Mouse (Mus musculus): ENCODE results near the gene Bcas3.

Bcas3 gene

DNA sequence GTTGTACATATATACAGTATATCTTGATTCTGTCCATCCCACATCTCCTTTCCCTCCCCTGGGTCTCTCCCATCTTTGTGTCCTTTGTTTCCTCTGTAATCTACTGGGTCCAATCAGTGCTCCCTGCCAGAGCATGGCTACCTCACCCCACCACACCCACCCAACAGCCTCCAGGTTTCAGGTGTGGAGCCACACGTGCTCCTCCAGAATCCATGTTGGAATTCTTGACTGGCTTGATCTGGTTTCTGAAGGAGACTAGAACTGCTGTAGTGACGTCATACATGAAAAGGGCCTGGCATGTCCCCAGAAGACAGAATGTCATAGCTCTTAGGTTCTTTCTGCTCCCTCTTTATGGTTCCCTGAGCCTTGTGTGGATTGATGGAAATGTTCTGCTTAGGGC, 395.9 kb downstream of the Bcas3 start:
- in situ Hi-C loops (cut with MboI, MseI), result no loop called here

DNA sequence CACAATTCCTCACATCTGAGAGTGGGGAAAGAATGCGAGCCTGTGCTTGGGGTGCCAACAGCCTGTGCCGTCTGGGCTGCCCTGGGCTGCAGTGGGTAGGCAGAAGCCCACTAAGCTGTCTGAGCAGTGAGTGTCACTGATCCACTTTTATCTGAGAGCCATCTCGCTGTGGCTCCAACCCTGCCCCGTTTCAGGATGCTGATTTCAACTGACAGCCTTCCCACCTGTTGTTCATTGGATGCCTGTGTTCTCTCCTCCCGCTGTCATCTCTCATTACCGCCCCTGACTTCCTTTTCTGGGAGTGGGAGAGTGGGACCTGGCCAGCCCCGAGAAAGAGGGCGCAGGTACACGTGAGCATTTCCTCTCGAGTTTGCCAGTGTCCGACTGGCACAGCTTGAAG, 398.2 kb downstream of the Bcas3 start:
- in situ Hi-C loops (cut with MboI, MseI), result no loop called here

DNA sequence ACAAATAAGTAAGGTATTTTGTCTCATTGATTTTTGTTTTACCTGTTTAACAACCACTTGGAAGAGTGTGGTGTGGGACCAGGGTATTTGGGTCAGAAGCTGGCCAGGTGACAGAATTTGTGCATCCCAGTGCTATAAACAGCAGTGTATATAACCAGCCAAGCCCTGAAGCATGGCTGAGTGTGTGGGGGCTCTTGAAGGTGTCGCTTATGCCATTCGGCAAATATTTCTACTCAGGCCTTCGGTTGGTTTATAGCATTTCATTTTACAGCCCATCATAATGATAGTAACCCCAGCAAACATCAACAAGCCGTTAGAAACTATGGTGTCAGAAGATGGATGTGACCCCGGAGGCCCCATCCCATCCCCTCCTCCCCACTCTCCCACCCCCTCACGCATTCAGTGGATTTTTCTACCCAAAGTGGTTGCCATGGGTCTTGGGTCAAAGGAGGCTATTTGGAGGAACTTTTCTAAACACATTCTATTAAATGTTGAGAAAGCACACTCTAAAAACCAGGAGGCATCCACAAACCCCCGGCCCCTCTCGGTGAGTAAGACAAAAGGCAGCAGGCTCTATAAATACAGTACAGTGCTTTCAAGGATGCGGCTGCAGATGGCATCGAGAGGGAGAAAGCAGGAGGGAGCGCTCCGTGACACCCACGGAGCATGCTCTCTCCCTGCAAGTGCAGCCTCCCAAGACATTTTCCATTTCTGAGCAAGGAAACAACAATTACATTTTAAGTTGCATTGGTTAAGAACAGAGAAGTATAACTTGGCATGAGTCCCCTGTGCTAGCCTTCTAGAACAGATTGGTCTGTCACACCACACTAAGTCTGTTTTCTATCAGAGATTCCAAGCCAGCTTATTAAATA, 401.9 kb downstream of the Bcas3 start:
- in situ Hi-C loops (cut with MboI, MseI), result no loop called here

DNA sequence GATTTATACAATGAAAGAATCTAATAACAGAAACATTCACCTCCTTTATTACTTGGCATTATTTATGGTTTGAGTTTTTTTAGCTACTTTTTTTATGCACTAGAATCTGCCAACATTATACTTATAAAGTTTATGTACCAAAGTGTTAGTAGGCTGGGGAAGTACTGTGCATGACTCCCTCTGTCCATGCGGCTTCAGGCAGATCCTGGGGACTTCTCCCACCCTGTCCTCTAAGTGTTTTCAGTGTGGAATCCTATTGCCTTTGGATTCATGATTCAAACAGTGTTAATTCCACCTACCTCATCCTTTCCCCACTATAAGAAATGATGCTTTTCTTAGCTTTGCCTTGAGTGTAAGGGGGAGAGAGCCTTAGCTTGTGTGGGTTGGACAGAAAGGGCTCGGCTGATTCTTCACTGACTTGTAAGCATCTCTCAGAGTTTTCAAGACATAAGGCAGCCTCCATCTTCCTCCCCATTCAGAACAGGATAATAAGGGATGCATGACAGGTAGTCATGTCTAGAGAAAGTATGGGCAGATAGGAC, 402.6 kb downstream of the Bcas3 start:
- in situ Hi-C loops (cut with MboI, MseI), result no loop called here

DNA sequence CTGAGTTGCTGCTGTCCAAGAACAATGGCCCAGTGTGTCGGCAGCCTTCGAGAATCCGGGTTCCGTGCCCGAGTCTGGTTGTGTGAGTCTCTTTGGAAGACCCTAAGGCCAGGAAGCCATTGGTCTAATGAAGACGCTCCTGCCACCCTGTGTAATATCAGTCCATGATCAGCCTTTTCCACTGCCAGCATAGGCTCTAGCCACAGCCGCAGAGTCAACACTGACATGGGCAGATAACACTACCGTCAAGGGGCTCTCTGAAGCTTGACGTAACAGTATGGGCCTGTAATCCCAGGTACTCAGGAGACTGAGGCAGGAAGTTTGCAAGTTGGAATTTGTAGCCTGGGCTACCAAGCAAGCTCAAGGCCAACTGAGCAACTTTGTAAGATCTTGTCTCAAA, 405.9 kb downstream of the Bcas3 start:
- in situ Hi-C loops (cut with MboI, MseI), result no loop called here

DNA sequence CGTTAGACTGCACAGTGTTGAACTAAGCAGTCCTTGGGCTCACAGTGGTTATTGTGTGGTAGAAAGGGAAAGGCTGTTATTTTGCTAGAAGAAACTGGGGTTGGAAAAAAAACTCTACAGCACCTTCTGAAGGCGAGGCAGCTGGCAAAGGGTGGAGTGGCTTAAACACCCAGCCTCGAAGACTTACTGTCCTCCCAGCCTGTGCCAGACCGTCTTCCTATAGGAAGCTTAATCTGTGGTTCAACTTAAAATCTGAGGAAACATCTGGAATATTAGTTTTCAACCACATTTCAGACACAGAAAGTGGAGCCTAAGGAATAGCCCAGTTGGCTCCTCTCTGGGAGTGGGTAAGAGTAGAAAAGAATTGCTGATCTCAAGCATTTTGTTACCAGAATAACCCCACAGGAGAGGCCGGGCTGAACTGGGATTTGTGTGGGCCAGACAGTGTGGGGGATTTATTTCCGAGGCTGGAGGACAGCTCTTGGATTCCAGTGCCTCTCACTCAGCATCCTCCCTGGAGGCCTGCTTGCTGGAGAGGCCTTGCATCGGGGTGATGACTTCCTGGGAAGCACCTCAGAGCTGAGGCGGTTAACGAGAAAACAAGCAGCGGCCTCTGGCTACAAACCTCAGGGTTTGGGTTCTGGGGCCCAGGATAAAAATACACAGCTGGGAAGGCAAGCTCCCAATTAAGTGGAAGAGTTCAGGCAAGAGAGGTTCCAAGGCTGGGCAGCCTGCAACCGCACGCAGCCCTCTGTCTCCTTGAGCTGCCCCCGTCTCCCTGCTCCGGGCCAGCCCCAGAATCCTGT, 406.9 kb downstream of the Bcas3 start:
- in situ Hi-C loops (cut with MboI, MseI), result no loop called here

DNA sequence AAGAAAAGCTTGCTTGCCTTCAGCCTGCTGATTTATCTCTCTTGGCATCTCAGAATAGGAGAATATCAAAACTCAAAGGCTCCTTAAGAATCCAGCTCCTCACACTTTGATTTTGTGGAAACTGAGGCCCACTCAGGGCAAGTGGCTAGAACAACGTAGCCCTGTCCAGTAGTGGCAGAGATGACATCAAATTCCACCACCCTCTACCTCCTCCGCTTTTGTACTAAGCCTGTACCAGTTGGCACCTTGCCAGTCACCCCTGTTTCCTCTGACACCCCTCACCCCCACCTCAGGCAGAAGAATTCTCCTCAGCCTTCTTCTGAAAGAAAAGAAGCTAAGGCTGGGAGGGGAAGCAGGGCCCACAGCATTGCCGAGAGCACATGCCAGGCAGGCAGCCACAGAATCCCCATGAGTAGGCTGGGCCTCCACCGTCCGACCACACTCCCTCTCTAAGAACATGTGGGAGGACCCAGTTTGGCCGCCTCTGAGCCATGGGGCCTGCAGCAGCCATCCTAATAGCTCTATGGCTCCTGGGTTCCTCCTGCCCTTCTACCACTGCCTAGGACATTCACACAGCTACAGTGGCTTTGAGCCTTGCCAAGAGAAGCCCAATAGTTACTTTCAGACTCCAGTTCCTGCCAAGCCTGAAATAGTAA, 407.6 kb downstream of the Bcas3 start:
- in situ Hi-C loops (cut with MboI, MseI), result no loop called here

DNA sequence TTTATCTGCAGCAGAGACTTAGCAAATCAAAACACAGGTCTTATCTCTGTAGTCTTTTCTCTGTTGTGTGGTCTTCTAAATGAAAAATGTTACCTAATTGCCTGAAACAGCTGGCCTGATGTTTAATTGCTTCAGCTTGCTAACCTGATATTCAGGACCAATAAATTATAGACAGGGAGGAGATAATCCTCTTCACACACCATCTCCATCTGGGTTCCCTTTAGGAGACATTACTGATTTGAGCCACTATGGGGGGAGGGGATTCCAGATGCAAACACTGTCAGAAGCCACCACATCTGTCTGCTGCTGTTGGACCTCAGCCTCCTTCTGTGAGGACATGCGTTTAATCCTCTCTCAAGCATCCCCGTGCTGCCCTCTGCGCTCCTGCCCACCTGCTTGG, 408.2 kb downstream of the Bcas3 start:
- in situ Hi-C loops (cut with MboI, MseI), result no loop called here

DNA sequence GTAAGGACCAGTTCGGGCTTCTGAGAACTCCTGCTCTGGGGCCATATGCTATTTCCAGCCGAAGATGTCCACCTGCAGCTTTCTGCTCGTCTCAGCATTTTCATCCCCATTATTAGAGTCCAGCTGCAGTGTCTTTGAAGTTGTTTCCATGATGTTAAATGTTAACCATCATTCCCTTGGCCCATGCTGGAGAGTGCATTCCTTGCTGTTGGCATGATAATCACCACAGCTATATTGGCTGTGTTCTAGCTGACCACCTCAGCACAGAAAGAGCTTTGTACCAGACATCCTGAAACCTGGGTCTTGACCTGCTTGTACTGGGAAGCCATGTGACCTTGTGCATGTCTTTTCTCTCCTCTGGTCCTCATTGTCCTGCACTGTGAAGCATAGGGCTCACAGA, 410.7 kb downstream of the Bcas3 start:
- in situ Hi-C loops (cut with MboI, MseI), result no loop called here

DNA sequence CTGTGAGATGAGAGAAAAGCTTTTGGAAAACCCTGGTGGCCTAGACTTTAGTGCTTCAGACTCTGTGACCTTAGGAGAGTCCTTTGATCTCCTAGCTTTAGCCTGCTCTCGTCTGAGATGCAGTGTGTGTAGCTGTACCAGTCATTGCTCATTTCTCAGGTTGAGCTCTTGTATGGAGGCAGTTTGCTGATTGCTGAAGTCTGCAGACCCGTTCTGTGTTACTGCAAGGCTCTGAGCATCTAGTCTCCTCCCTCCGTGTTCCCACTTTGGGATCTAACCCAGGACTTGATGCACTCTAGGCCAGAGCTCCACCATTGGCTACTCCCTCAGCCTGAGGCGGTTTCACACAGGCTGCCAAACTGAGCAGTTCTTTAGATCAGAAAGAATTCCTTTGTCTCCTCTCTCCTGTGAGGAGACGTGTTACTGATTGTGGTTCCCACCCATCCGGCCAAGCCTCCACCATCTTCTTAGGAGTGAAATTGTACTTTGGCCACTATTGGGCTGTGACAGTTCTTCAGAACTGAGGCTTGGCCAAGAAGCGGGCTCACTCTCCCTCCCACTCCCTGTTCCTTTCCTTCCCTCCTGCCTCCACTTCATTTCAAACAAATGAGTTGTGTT, 413.2 kb downstream of the Bcas3 start:
- in situ Hi-C loops (cut with MboI, MseI), result loop anchor here (5.0 kb wide), 1 partner anchor 106 kb away; no protein-coding TSS in a partner anchor

DNA sequence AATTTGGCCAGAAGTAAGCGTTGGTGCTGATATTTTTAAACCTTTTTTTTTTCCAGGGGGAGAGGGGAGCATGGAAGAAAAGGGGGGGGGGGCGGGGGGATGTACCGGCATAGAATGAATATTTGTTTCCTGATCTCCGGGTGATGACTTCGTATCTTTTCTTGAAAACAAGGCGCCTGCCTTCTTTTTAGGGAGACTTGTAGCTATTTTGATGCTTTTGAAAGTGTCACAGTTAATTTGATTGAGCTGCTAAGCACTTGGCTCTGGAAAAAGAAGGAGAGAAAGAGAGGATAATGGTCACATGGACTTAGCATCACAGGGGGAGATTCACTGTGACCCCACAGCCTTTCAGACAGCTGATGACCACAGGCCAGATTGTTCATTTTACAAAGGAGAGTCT, 413.8 kb downstream of the Bcas3 start:
- in situ Hi-C loops (cut with MboI, MseI), result loop anchor here (5.0 kb wide), 1 partner anchor 105 kb away; no protein-coding TSS in a partner anchor

DNA sequence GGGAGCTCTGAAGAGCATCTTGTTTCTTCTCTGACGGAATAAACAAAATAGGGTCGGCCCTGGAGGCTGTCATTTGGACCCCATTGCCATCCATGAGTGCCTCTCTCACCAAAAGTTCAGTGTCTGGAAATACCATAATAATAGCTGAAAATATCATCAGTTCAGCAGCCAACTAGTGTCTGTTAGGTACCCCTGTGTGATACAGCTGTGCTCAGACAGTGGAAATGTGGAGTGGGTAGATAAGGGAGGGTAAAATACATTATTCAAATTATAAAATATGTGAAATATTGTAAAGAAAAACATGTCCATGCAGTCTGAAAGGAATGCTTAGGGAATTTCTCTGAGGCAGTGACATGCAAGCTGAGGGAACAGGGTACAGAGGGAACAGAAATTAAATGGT, 416.8 kb downstream of the Bcas3 start:
- in situ Hi-C loops (cut with MboI, MseI), result loop anchor here (5.0 kb wide), 1 partner anchor 103 kb away; no protein-coding TSS in a partner anchor

DNA sequence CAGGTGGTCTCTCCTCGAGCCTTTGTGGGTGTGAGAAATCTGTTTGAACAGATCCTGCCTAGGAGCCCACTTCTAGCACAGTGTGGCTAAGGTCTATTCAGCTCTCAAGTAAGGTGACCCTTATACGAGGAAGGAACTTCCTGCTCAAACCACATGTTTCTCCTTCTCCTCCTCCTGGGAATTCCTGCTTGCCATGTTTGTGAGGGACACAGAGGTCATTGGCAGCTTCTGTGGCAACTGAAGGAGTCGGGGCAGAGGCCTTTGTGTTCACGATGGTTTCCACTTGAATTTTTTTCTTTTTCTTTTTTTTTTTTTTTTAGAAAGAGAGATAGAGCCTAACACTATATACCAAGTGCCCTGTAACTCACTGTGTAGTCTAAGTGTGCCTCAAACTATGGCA, 420.4 kb downstream of the Bcas3 start:
- in situ Hi-C loops (cut with MboI, MseI), result no loop called here

DNA sequence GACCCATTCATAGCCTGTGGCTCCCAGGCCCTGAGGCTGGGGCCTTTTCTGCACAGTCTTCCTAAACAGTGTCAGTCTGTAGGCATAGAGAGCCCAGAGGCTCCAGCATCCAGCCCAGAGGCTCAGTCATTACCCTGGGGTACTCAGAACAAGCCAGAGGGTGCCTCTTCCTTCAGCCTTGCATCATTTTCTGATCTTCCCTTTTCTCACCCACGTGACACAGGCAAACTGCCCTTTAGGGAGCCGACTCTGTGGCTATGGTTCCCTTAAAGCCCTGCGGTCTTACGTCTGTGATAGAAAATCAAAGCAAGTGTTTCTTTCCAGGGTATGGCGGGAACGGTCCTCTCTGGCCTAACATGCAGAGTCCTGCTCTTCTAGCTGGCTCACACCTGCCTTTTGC, 421.7 kb downstream of the Bcas3 start:
- in situ Hi-C loops (cut with MboI, MseI), result no loop called here

DNA sequence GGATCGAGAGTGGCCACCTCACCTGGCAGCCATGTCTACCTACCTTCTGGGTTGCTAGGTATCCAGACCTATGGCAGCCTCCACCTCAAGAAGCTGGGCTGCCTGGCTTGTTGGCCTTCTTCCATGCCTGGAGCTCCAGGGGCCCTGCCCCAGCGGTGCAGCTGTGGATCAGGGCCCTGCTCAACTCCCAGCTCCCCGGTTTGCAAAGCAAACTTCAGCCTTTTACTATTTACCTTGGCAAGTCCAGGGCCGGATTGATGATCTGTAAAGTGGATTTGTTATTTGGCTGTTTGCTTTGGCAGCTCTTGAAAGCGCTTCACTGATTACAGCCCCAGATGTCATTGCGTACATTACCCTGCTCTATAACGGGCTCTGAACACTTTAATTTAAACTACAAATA, 422.5 kb downstream of the Bcas3 start:
- in situ Hi-C loops (cut with MboI, MseI), result no loop called here

DNA sequence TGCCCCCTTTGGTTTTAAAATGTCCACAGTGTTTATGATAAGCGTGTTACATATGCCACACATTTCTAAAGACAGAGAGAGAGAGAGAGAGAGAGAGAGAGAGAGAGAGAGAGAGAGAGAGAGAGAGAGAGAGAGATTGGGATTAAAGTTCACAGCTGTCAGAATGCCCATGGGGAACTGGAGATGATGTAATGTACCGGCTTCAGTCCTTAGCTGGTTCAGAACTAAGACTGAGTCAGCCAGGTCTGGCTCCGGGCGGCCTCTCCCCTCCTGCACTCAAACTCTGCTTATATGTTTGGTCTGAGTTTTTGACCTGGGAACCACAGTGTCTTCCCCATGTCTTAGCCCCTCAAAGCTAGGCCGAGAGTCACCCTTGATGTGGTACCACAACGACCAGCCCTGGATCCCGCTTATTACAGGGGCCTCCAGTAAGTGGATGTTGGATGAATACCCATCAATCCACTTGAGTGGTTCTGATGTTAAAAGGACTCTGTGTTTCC, 423.9 kb downstream of the Bcas3 start:
- in situ Hi-C loops (cut with MboI, MseI), result no loop called here

DNA sequence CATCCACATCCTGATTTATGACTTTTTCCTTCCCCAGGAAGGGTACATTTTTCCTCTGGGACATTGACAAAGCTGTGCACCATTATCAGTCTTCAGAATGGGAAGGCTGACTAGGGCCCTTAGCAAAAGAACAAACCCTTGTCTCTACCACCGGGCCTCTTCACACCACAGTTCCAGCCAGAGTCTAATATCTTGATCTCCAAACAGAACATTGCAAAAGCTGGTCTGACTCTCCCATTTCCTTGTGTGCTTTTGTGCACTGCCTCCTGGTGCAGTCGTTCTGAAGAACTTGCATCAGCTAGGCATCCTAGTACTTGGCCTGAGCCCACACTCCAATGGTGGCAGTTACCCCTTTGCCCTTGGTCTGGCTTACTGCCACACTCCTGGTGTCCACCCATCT, 425.0 kb downstream of the Bcas3 start:
- in situ Hi-C loops (cut with MboI, MseI), result no loop called here

DNA sequence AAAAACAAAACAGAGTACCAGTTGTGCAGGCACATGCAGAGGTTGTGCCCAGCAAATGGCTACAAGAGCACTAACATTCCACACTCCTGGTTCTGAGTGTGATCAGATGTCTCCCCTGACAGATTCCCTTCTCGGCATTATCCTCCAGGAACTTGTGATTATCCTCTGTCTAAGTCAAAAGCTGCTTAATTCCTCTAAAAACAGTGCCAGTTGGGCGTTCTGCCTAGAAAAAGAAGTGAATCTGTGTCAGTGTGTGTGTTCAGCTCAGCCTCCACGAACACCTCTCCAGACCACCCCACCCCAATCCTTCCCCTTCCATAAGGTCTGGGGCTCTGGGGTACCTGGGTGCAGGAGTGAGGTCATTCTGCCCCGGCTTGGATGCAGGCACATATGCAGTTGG, 427.3 kb downstream of the Bcas3 start:
- in situ Hi-C loops (cut with MboI, MseI), result loop anchor here (5.0 kb wide), 1 partner anchor 107 kb away; the partner anchor contains the start of gene Tbx4

DNA sequence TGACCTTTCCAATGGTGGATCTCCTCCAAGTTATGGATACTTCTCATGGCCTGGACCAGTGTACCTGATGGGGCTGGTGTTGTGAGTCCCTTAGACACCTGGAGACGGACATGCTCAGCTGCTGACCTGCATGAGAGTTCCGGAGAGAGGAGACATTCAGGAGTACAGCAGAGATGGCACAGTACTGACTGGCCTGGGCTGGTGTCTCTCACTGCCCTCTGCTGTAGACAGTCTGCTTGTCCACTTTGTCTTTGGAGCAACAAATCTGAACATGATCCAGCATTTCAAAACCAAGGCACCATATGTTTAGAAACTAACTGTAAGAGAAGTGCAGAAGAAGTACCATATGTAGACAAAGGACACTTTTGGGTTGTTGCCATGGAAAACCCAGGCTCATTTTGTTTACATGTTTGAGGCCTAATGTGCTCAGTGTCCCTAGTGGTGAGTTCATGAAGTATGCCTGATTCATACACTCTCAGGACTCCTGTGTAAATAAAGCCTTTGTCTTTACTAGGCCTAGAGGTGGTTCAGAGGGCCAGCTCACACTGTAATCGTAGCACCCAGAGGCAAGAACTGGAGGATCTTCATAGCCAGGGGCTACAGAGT, 433.2 kb downstream of the Bcas3 start:
- in situ Hi-C loops (cut with MboI, MseI), result no loop called here

DNA sequence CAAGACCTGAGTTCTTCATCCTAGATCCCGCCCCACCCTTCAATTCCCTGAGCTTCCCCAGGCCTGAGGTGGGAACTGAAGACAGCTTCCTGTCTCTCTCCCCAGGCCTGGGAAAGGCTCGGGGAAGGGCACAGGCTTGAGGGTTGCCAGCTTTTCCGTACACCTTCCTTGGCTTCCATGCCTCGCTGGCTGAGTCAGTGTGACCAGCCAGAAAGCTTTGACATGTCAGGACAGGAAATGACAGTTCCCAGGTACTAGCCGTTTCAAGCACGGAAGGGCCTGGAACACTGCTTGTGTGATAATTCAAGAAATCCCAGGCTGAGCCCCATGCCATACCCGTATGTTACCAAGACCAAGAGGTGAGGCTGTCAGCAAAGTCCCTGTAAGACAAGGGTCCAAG, 436.8 kb downstream of the Bcas3 start:
- in situ Hi-C loops (cut with MboI, MseI), result no loop called here

DNA sequence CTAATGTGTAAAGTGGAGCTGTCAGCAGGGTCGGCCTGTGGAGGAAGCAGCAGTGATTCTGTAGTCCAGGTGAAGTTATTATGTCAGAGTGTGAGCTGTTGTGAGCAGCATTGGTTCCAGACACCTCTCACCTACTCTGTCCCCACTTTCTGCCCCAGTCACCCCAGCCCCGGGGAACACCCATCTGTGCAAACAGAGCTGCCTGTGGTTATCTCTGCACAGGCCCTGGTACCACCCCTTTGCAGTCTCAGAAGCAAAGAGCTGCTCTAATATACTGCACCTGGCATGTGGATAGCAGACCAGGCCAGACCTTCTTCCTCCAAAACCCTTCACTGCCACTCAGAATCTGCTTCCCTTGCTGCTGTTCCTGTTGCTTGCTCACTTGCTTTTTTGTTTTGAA, 437.3 kb downstream of the Bcas3 start:
- in situ Hi-C loops (cut with MboI, MseI), result no loop called here

All from T-helper 1 cell (primary cell).